Mouse (Mus musculus): ENCODE results near the gene Hsd17b1. TPM values are rescaled to one million over a fixed set of nuclear protein-coding genes. Genes with fewer than 3 reads are reported as not detected.

Gene Hsd17b1
- polyA plus RNA-seq, 1 experiment from 2014 or later = not detected

- H3K36me3 ChIP-seq = peaks cover 74% of the 10 kb centered on the region
- WGBS = 1% methylated on average over 43 of the region's 43 CpGs
- no peaks in the 10 kb centered on the region for H3K9me3 ChIP-seq (replicated peaks)
- H3K4me1 ChIP-seq = peaks cover 30% of the 10 kb centered on the region
- H3K4me3 ChIP-seq = peak within 1 kb of the TSS; percentile 81
- H3K27ac ChIP-seq (replicated peaks) = peak within 1 kb of the TSS; percentile 90
- peak; percentile 97 for DNase-seq (ENCODE audit: low spot score)
- H3K27me3 ChIP-seq (ENCODE audit: low read depth, poor library complexity, severe bottlenecking) = no peaks in the 10 kb centered on the region
Observed at GRCm38 (mm10) chr11:101095314-101096024, 17.3 kb downstream of the Hsd17b1 start, which contains the start of gene Psmc3ip. Gene Psmc3ip (minus strand): TSS chr11:101095436.

DNA sequence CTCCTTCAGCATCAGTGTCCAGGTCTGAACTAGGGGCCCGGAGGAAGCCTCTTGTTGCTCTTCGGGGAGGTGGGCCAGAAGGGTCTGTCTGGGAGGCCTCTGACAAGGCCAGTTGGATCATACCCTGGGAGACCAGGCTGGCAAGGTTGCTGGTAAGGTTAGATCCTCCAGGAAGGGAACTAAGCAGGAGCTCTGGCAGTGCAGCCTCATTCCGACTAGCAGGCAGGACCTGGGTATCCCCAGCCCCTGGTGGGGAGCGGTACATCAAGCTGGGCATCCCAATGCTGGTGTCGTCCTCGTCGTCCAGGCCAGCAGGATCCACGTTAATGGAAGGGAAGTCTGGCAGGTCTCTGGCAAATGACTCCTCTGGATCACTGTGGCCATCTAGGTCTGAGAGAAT lies 20.0 kb downstream of the Hsd17b1 start:
- peaks cover 30% of the 10 kb centered on the region for H3K4me1 ChIP-seq
- 95% methylated on average over 8 of the region's 8 CpGs for WGBS
- H3K27me3 ChIP-seq (ENCODE audit: low read depth, poor library complexity, severe bottlenecking) = no peaks in the 10 kb centered on the region
- H3K27ac ChIP-seq (replicated peaks) = no peak overlapping the region
- H3K36me3 ChIP-seq = peaks cover 74% of the 10 kb centered on the region
- H3K4me3 ChIP-seq = no peak overlapping the region
- H3K9me3 ChIP-seq (replicated peaks) = no peaks in the 10 kb centered on the region
- no peak for DNase-seq (ENCODE audit: low spot score)

DNA sequence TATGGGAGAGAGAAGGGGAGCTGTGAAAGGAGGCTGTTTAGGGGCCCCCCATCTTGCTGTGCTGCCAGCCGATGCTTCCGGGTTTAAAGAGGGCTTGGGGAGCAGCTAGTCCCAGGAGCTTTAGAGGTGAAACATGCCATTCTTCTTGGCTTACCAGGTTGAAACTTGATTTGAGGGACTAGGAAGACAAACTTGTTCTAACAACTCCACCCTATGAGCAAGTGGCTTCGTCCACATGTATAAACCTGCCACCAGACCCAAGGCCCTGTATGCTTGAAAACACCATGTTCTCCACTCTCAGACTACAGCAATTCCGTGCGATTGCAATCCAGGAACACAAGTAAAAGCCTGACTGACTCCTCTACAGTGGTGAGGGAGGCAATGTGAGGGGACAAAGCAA lies 24.8 kb downstream of the Hsd17b1 start:
- Histone ChIP-seq H3K4me3 (no peak overlapping the region), H3K27me3 (ENCODE audit: low read depth, poor library complexity, severe bottlenecking) (no peaks in the 10 kb centered on the region), H3K27ac (replicated peaks) (no peak overlapping the region), H3K9me3 (replicated peaks) (no peaks in the 10 kb centered on the region), H3K36me3 (peaks cover 79% of the 10 kb centered on the region), H3K4me1 (no peaks in the 10 kb centered on the region)
- no peak for DNase-seq (ENCODE audit: low spot score)
- whole genome bisulfite sequencing = 87% methylated on average over 5 of the region's 5 CpGs

GRCm38 (mm10) chr11:101109351-101109750 lies 31.1 kb downstream of the Hsd17b1 start:
- Histone ChIP-seq H3K4me1 (no peaks in the 10 kb centered on the region), H3K4me3 (no peak overlapping the region), H3K27me3 (ENCODE audit: low read depth, poor library complexity, severe bottlenecking) (no peaks in the 10 kb centered on the region), H3K36me3 (peaks cover 30% of the 10 kb centered on the region), H3K27ac (replicated peaks) (no peak overlapping the region), H3K9me3 (replicated peaks) (no peaks in the 10 kb centered on the region)
- DNase-seq (ENCODE audit: low spot score) = no peak
- WGBS = 81% methylated on average over 4 of the region's 4 CpGs

DNA sequence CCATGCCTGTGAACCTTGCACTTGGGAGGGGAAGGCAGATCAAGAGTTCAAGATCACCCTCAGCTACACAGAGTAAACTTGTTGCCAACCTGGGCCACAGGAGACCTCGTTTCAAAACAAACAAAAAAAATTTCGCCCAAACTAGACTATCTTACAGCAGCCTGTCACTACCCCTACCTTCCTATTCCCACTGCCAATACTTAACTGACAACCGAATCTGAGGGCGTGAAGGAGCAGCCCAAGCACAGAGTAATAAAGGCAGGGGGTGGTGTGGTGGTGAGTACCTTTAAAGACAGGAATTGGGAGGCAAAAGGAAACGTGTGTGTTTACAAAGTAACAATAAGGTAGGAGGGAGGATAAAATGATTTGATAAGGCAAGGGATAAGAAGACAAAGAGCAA lies 32.5 kb downstream of the Hsd17b1 start:
- H3K4me1 ChIP-seq = peaks cover 3% of the 10 kb centered on the region; the same call in 1 of the 2 replicates
- no peak overlapping the region for H3K27ac ChIP-seq (replicated peaks)
- no peaks in the 10 kb centered on the region for H3K9me3 ChIP-seq (replicated peaks)
- H3K36me3 ChIP-seq = peaks cover 18% of the 10 kb centered on the region
- DNase-seq (ENCODE audit: low spot score) = no peak
- 76% methylated on average over 5 of the region's 5 CpGs for WGBS
- no peaks in the 10 kb centered on the region for H3K27me3 ChIP-seq (ENCODE audit: low read depth, poor library complexity, severe bottlenecking)
- H3K4me3 ChIP-seq = no peak overlapping the region

DNA sequence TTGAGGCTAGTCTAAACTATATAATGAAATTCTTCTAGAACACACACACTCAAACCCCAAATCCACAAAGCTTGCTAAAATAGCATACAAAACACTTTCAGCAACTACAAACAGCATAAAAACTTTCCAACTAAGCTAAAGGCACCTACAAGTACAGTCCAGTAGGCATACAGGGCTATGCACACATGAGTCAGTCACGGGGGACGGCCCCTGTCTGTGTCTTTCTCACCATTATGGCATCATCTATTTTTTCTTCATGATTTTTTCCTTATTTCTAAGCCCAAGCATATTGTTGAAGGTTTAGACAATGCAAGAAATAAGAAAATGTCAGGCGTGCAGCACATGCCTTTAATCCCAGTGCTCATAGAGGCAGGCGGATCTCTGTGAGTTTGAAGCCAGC lies 33.0 kb downstream of the Hsd17b1 start:
- Histone ChIP-seq H3K27ac (replicated peaks) (no peak overlapping the region), H3K4me3 (no peak overlapping the region), H3K9me3 (replicated peaks) (no peaks in the 10 kb centered on the region), H3K4me1 (peaks cover 6% of the 10 kb centered on the region; the same call in 1 of the 2 replicates), H3K27me3 (ENCODE audit: low read depth, poor library complexity, severe bottlenecking) (no peaks in the 10 kb centered on the region), H3K36me3 (peaks cover 21% of the 10 kb centered on the region)
- DNase-seq (ENCODE audit: low spot score) = no peak
- 90% methylated on average over 4 of the region's 4 CpGs for WGBS

- H3K36me3 ChIP-seq = peaks cover 25% of the 10 kb centered on the region
- 91% methylated on average over 3 of the region's 3 CpGs for WGBS
- no peaks in the 10 kb centered on the region for H3K27me3 ChIP-seq (ENCODE audit: low read depth, poor library complexity, severe bottlenecking)
- DNase-seq (ENCODE audit: low spot score) = no peak
- peaks cover 10% of the 10 kb centered on the region; the same call in 1 of the 2 replicates for H3K4me1 ChIP-seq
- H3K9me3 ChIP-seq (replicated peaks) = no peaks in the 10 kb centered on the region
- no peak overlapping the region for H3K4me3 ChIP-seq
- no peak overlapping the region for H3K27ac ChIP-seq (replicated peaks)
Observed at GRCm38 (mm10) chr11:101112186-101112585, 34.0 kb downstream of the Hsd17b1 start.

DNA sequence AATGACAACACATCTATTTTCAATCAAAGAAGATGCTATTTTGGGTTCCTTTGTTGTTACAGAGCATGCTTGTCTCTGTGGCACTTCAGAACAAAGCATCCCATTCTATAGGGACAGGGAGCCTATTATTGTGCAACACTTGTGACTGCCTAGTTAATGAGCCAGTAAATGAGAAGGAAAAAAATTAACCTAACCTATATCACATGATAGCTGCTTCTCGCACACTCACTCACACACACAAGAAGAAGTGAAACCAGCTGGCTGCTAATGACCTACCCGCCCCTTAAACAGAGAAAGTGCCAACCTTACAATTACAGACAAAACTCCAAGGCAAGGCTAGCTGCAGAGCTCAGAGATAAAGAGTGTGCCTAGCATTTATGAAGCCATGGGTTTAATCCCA lies 37.4 kb downstream of the Hsd17b1 start:
- 84% methylated on average over 2 of the region's 2 CpGs for WGBS

GRCm38 (mm10) chr11:101118105-101118504 lies 39.9 kb downstream of the Hsd17b1 start:
- no peak for DNase-seq (ENCODE audit: low spot score)
- H3K4me1 ChIP-seq = peaks cover 40% of the 10 kb centered on the region
- 57% methylated on average over 4 of the region's 4 CpGs for WGBS

More for the DNA sequence above, 37.4 kb downstream of the Hsd17b1 start:
- Histone ChIP-seq H3K36me3 (peaks cover 28% of the 10 kb centered on the region), H3K4me3 (no peak overlapping the region), H3K9me3 (replicated peaks) (no peaks in the 10 kb centered on the region), H3K4me1 (peaks cover 30% of the 10 kb centered on the region), H3K27ac (replicated peaks) (no peak overlapping the region), H3K27me3 (ENCODE audit: low read depth, poor library complexity, severe bottlenecking) (no peaks in the 10 kb centered on the region)
- DNase-seq (ENCODE audit: low spot score) = no peak

GRCm38 (mm10) chr11:101119131-101119760 lies 41.0 kb downstream of the Hsd17b1 start:
- Histone ChIP-seq H3K4me3 (peak overlapping the region; percentile 96), H3K9me3 (replicated peaks) (no peaks in the 10 kb centered on the region), H3K36me3 (peaks cover 43% of the 10 kb centered on the region), H3K27ac (replicated peaks) (peak overlapping the region; percentile 95), H3K27me3 (ENCODE audit: low read depth, poor library complexity, severe bottlenecking) (no peaks in the 10 kb centered on the region), H3K4me1 (peaks cover 40% of the 10 kb centered on the region)
- WGBS = 1% methylated on average over 39 of the region's 39 CpGs
- DNase-seq (ENCODE audit: low spot score) = no peak

More at GRCm38 (mm10) chr11:101118105-101118504, 39.9 kb downstream of the Hsd17b1 start:
- H3K36me3 ChIP-seq = peaks cover 38% of the 10 kb centered on the region
- no peaks in the 10 kb centered on the region for H3K9me3 ChIP-seq (replicated peaks)
- no peak overlapping the region for H3K27ac ChIP-seq (replicated peaks)
- H3K4me3 ChIP-seq = peak overlapping the region; percentile 96
- H3K27me3 ChIP-seq (ENCODE audit: low read depth, poor library complexity, severe bottlenecking) = no peaks in the 10 kb centered on the region

DNA sequence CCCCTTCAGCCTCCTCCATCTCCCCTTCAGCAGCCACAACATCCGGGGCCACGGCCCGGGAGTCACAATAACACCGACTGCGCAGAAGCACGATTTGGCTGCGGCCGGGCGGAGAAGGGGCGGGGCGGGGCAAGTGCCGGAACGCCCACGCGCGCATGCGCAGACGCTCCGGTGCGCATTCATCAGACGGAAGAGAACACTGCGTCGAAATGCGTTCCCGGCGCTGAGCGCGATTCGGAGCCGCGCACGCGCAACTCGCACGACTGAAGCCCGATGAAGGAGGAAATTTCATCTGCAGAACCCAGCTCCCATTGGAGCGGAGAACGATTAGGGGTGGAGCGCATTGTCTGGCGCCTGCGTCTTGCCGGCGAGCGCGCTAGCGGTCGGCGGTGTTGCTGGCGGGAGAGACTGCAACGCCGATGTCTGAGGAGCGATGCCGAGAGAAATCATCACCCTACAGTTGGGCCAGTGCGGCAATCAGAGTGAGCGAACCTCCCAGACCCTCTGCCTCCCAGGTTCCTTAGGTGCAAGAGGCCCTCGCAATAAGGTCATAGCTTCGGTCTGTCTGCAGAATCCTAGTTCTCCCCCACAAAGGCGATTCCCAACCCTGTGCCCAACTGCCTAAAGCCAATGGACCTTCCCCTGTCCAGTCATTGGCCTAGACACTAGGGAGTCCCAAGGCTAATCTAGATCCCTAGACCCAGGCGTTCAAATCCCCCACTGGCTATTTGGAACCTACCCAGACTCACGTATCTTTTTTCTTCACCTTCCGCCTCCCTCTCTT lies 41.7 kb downstream of the Hsd17b1 start, which contains the start of the genes Retreg3 and Tubg1:
Gene Retreg3, minus strand, starts transcription at position 133 of the 784 bp plus-strand sequence.
Gene Tubg1, plus strand, starts transcription at position 178 of the 784 bp plus-strand sequence.
- peaks cover 40% of the 10 kb centered on the region for H3K4me1 ChIP-seq
- peaks cover 50% of the 10 kb centered on the region for H3K36me3 ChIP-seq
- peak within 1 kb of the TSS; percentile 96 for H3K4me3 ChIP-seq
- peak within 1 kb of the TSS; percentile 95 for H3K27ac ChIP-seq (replicated peaks)
- H3K9me3 ChIP-seq (replicated peaks) = no peaks in the 10 kb centered on the region
- WGBS = under 1% methylated on average over 61 of the region's 61 CpGs
- DNase-seq (ENCODE audit: low spot score) = peak; percentile 100
- H3K27me3 ChIP-seq (ENCODE audit: low read depth, poor library complexity, severe bottlenecking) = no peaks in the 10 kb centered on the region

DNA sequence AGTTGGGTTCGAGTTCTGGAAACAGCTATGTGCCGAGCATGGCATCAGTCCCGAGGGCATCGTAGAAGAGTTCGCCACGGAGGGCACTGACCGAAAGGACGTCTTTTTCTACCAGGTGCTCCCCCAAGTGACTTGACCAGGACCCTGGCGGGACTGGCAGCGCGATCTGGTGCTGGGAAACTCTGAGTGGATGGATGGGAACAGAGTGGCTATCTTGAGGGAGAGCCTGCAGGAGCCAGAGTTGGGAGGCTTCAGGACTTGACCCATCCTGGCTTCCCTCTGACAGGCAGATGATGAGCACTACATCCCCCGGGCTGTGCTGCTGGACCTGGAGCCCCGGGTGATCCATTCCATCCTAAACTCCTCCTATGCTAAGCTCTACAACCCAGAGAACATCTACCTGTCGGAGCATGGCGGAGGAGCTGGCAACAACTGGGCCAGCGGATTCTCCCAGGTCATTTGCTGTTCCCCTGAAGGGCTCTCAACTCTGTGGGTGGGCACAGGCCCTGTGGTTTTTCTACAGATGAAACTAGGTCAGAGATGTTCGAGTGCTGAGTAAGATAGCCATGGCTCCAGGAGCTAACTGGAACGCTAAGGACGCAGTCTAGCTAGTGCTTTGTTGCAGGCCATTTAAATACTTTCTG lies 42.5 kb downstream of the Hsd17b1 start:
- peaks cover 56% of the 10 kb centered on the region for H3K36me3 ChIP-seq
- peak overlapping the region; percentile 96 for H3K4me3 ChIP-seq
- WGBS = 31% methylated on average over 19 of the region's 19 CpGs

More for the DNA sequence above, 42.5 kb downstream of the Hsd17b1 start:
- DNase-seq (ENCODE audit: low spot score) = no peak
- Histone ChIP-seq H3K9me3 (replicated peaks) (no peaks in the 10 kb centered on the region), H3K4me1 (peaks cover 38% of the 10 kb centered on the region), H3K27ac (replicated peaks) (peak overlapping the region; percentile 95), H3K27me3 (ENCODE audit: low read depth, poor library complexity, severe bottlenecking) (no peaks in the 10 kb centered on the region)

All from midbrain, embryonic 10.5 days (tissue).